Mouse (Mus musculus) WW6 (cell line): ENCODE data around the gene Cnot6.

Experiments used
- DNase-seq: peaks from one replicate; pipeline ENCODE4 v3.0.0-alpha.2; 2013; ENCODE audit warnings: low read depth, low spot score

Cnot6 gene

GRCm38 (mm10) chr11:49713336-49714334, 1.1 kb upstream of the Cnot6 start:
- DNase-seq = no peak

- DNase-seq = peak; percentile 34
Observed at GRCm38 (mm10) chr11:49711981-49712554, 455 bp downstream of the Cnot6 start.

GRCm38 (mm10) chr11:49710664-49711063, 1.9 kb downstream of the Cnot6 start:
- no peak for DNase-seq

- DNase-seq = no peak
Observed at GRCm38 (mm10) chr11:49707834-49708233, 4.7 kb downstream of the Cnot6 start.

- no peak for DNase-seq
Observed at GRCm38 (mm10) chr11:49704804-49705203, 7.7 kb downstream of the Cnot6 start.

GRCm38 (mm10) chr11:49702014-49702413, 10.5 kb downstream of the Cnot6 start:
- no peak for DNase-seq

GRCm38 (mm10) chr11:49699079-49699478, 13.4 kb downstream of the Cnot6 start:
- DNase-seq = no peak

- no peak for DNase-seq
Observed at GRCm38 (mm10) chr11:49697779-49698178, 14.7 kb downstream of the Cnot6 start.

GRCm38 (mm10) chr11:49696472-49696871, 16.1 kb downstream of the Cnot6 start:
- no peak for DNase-seq

- DNase-seq = no peak
Observed at GRCm38 (mm10) chr11:49695695-49696094, 16.8 kb downstream of the Cnot6 start.

GRCm38 (mm10) chr11:49695013-49695412, 17.5 kb downstream of the Cnot6 start:
- DNase-seq = no peak

- no peak for DNase-seq
Observed at GRCm38 (mm10) chr11:49684237-49684973, 28.1 kb downstream of the Cnot6 start.

- no peak for DNase-seq
Observed at GRCm38 (mm10) chr11:49673433-49673832, 39.1 kb downstream of the Cnot6 start.

- DNase-seq = no peak
Observed at GRCm38 (mm10) chr11:49665462-49665861, 47.1 kb downstream of the Cnot6 start.

- DNase-seq = no peak
Observed at GRCm38 (mm10) chr11:49664262-49665140, 48.0 kb downstream of the Cnot6 start.

GRCm38 (mm10) chr11:49663310-49663709, 49.2 kb downstream of the Cnot6 start, which contains the start of gene Scgb3a1:
Gene Scgb3a1, plus strand, starts transcription at chr11:49663610.
- DNase-seq = no peak

- no peak for DNase-seq
Observed at GRCm38 (mm10) chr11:49662292-49662780, 50.2 kb downstream of the Cnot6 start.

GRCm38 (mm10) chr11:49659470-49659799, 53.1 kb downstream of the Cnot6 start:
- DNase-seq = no peak

- no peak for DNase-seq
Observed at GRCm38 (mm10) chr11:49658791-49659469, 53.6 kb downstream of the Cnot6 start.

GRCm38 (mm10) chr11:49658065-49658464, 54.5 kb downstream of the Cnot6 start:
- DNase-seq = no peak
